Mouse (Mus musculus): ENCODE results near the gene Kif13a. TPM values are rescaled to one million over a fixed set of nuclear protein-coding genes. Genes with fewer than 3 reads are reported as not detected.

Kif13a gene
- polyA plus RNA-seq, 1 experiment from 2014 or later, result 13.0 TPM

DNA sequence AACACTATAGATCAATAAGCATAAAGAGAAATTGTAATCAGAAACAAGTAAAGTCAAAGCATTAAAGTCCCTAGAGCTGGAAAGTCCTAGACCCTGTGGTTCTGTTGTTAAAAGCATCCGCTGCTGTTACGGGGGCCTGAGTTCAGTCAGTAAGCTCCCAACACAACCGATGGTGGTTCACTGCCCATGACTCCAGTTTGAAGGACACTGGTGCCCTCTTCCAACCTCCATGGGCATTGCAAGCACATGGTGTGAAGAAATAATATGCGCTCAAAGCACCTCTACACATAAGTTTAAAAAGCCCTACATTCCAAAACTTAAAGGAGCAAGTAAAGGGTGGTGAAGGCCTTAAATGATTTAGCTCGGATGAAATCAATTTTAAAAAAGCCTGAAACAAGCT lies 226.5 kb downstream of the Kif13a start:
- H3K4me2 ChIP-seq, result no peak overlapping the region
- H3K27me3 ChIP-seq, result no peaks in the 10 kb centered on the region
- no peak for ATAC-seq (ENCODE audit: low FRiP score, low read depth)
- WGBS, result 87% methylated on average over 5 of the region's 5 CpGs
- peaks cover 26% of the 10 kb centered on the region for H3K36me3 ChIP-seq
- no peak overlapping the region for H3K9ac ChIP-seq
- H3K4me1 ChIP-seq (replicated peaks), result no peaks in the 10 kb centered on the region
- H3K4me3 ChIP-seq, result no peak overlapping the region
- no peaks in the 10 kb centered on the region for H3K9me3 ChIP-seq
- H3K27ac ChIP-seq (replicated peaks), result no peak overlapping the region

DNA sequence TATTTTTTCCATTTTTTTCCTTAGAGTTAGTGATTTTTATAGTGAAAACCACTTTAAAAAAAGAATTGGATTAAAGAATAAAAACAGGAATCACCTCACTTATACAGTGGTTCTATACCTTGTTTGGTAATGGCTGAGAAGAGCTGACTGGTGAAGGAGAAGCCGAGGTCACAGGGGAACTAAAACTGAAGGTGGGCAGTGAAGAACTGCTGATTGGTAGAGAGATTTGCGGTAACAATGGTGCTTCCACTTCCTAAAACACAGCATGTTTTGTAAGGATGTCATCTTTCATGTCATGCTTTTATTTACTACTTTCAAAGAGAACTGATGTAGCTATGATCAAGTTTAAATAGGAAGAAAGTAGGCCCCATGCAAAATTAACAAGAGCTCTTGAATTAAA lies 228.2 kb downstream of the Kif13a start:
- no peaks in the 10 kb centered on the region for H3K9me3 ChIP-seq
- H3K4me1 ChIP-seq (replicated peaks), result no peaks in the 10 kb centered on the region
- H3K9ac ChIP-seq, result no peak overlapping the region
- H3K27ac ChIP-seq (replicated peaks), result no peak overlapping the region
- no peak overlapping the region for H3K4me3 ChIP-seq
- 89% methylated on average over 2 of the region's 2 CpGs for WGBS
- no peaks in the 10 kb centered on the region for H3K27me3 ChIP-seq
- H3K4me2 ChIP-seq, result no peak overlapping the region
- H3K36me3 ChIP-seq, result peaks cover 22% of the 10 kb centered on the region
- ATAC-seq (ENCODE audit: low FRiP score, low read depth), result no peak

DNA sequence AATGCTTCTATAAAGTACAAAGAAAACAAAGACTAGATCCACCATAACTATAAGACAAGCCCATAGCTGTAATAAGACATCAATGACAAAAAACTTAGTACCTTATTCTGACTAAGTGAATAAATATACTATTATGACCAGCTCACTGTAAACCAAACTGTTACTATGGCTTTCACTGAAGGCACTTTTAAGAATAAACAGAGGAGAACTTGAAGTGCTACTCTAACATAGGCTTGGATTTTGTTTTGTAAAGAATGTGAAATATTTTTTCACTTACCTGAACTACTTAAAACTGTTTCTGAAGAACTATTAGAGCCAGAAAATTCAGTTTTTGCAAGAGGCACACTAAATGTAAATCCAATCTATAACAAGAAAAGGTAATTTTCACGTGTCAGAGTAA lies 230.3 kb downstream of the Kif13a start:
- WGBS, result 88% methylated on average over 1 of the region's 1 CpGs
- Histone ChIP-seq H3K9me3 (no peaks in the 10 kb centered on the region), H3K36me3 (peaks cover 23% of the 10 kb centered on the region), H3K4me3 (no peak overlapping the region), H3K27ac (replicated peaks) (no peak overlapping the region), H3K4me1 (replicated peaks) (no peaks in the 10 kb centered on the region), H3K4me2 (no peak overlapping the region), H3K9ac (no peak overlapping the region), H3K27me3 (no peaks in the 10 kb centered on the region)
- ATAC-seq (ENCODE audit: low FRiP score, low read depth), result no peak

Other genes starting within 250 kb of the Kif13a start
- gene Nup153, start 201.9 kb downstream of the Kif13a start, polyA plus RNA-seq (2015; fragmentation: Nextera tagmentation; extraction: Ambion mirVana), result 18.3 and 19.9 TPM in 2 replicates
- gene Nhlrc1, start 85.0 kb upstream of the Kif13a start, polyA plus RNA-seq (2015; fragmentation: Nextera tagmentation; extraction: Ambion mirVana), result 16.2 and 18.5 TPM in 2 replicates
- gene Kdm1b, start 113.6 kb upstream of the Kif13a start, polyA plus RNA-seq (2015; fragmentation: Nextera tagmentation; extraction: Ambion mirVana), result 18.1 and 19.2 TPM in 2 replicates
- gene Tpmt, start 114.9 kb upstream of the Kif13a start, polyA plus RNA-seq (2015; fragmentation: Nextera tagmentation; extraction: Ambion mirVana), result 19.0 and 20.5 TPM in 2 replicates
- 116 and 138 TPM in 2 replicates for gene Dek, start 176.3 kb upstream of the Kif13a start, polyA plus RNA-seq (2015; fragmentation: Nextera tagmentation; extraction: Ambion mirVana)
- 0.96 and 1.0 TPM in 2 replicates for gene Rnf144b, start 192.8 kb upstream of the Kif13a start, polyA plus RNA-seq (2015; fragmentation: Nextera tagmentation; extraction: Ambion mirVana)